Mouse (Mus musculus) adrenal gland, postnatal 14 days (tissue): ENCODE results near the gene Fig4. TPM values are rescaled to one million over a fixed set of nuclear protein-coding genes. Genes with fewer than 3 reads are reported as not detected.

Experiments used
- DNase-seq: peaks from one replicate; pipeline ENCODE4 v3.0.0; 2021; ENCODE audit warnings: mixed read lengths
- total RNA-seq: library from RNA; stranded (reverse); gene quantifications from 2 replicates; pipeline ENCODE4 v1.2.3, GENCODE M21; 2021

Gene Fig4
- total RNA-seq, 1 experiment from 2014 or later, result 14.3 TPM

- no peak for DNase-seq
Measured at GRCm38 (mm10) chr10:41214083-41214482, 89.0 kb downstream of the Fig4 start.

- DNase-seq, result no peak
Measured at GRCm38 (mm10) chr10:41209538-41209937, 93.5 kb downstream of the Fig4 start.

GRCm38 (mm10) chr10:41208860-41209377, 94.1 kb downstream of the Fig4 start:
- DNase-seq, result no peak

- DNase-seq, result no peak
Measured at GRCm38 (mm10) chr10:41205647-41206046, 97.4 kb downstream of the Fig4 start.

GRCm38 (mm10) chr10:41204637-41205315, 98.3 kb downstream of the Fig4 start:
- DNase-seq, result peak; percentile 26

GRCm38 (mm10) chr10:41204191-41204590, 98.9 kb downstream of the Fig4 start:
- no peak for DNase-seq

GRCm38 (mm10) chr10:41198719-41199118, 104.3 kb downstream of the Fig4 start:
- no peak for DNase-seq

GRCm38 (mm10) chr10:41197788-41198187, 105.3 kb downstream of the Fig4 start:
- DNase-seq, result no peak

- no peak for DNase-seq
Measured at GRCm38 (mm10) chr10:41196295-41196694, 106.8 kb downstream of the Fig4 start.

GRCm38 (mm10) chr10:41189392-41189791, 113.7 kb downstream of the Fig4 start:
- DNase-seq, result no peak

GRCm38 (mm10) chr10:41183975-41184374, 119.1 kb downstream of the Fig4 start:
- no peak for DNase-seq

GRCm38 (mm10) chr10:41182644-41183043, 120.4 kb downstream of the Fig4 start:
- DNase-seq, result no peak

- no peak for DNase-seq
Measured at GRCm38 (mm10) chr10:41166141-41166540, 136.9 kb downstream of the Fig4 start.

- no peak for DNase-seq
Measured at GRCm38 (mm10) chr10:41163108-41163507, 140.0 kb downstream of the Fig4 start.

GRCm38 (mm10) chr10:41157296-41157695, 145.8 kb downstream of the Fig4 start:
- DNase-seq, result no peak

GRCm38 (mm10) chr10:41156693-41157092, 146.4 kb downstream of the Fig4 start:
- DNase-seq, result no peak

- DNase-seq, result no peak
Measured at GRCm38 (mm10) chr10:41153229-41153750, 149.8 kb downstream of the Fig4 start.

GRCm38 (mm10) chr10:41151901-41152300, 151.2 kb downstream of the Fig4 start:
- no peak for DNase-seq

- DNase-seq, result no peak
Measured at GRCm38 (mm10) chr10:41151441-41151840, 151.6 kb downstream of the Fig4 start.

GRCm38 (mm10) chr10:41151021-41151420, 152.0 kb downstream of the Fig4 start:
- DNase-seq, result no peak

- DNase-seq, result no peak
Measured at GRCm38 (mm10) chr10:41150496-41150895, 152.6 kb downstream of the Fig4 start.

- DNase-seq, result no peak
Measured at GRCm38 (mm10) chr10:41149307-41149706, 153.8 kb downstream of the Fig4 start.

- no peak for DNase-seq
Measured at GRCm38 (mm10) chr10:41146141-41146540, 156.9 kb downstream of the Fig4 start.
